Comparison of ENCODE assay signal across 9 mouse cellular contexts in the genomic region with DNA sequence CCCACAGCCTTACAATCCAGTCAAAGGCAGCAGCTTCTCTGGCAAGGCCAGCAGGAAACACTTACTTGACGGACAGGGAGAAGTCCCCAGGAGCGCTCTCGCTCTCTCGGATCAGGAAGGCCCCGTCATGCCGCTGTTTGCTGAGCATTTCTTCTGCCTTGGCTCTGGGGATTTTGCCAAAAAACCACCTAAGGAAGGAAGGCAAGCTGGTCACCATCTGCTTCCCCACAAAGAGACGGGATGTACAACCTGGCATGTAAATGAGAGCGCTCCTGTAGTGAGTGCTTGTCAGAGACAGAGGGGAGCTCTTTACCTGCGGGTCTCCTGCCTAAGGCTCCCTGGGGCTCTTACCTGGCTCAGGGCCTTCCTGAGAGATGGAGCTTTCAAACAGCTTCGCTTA. TPM values are rescaled to one million over a fixed set of nuclear protein-coding genes. Genes with fewer than 3 reads are reported as not detected.
DNase-seq lines count a peak whose midpoint lies in the region; ATAC-seq lines count a peak whose summit lies in the region.
"Had no signal": no experiment of that assay in that cellular context is flagged by ENCODE, and none has a peak within 500 bp of the region (broad histone marks: within the 10 kb centered on the region; RNA-seq: fewer than 3 reads in every experiment).

No protein-coding gene starts in this region.

- H3K27me3 ChIP-seq in forebrain, embryonic 12.5 days, result no peaks in the 10 kb centered on the region
- no peaks in the 10 kb centered on the region for H3K27me3 ChIP-seq in forebrain, embryonic 10.5 days (ENCODE audit: poor library complexity, severe bottlenecking)
- H3K27me3 ChIP-seq in hindbrain, embryonic 14.5 days (ENCODE audit: control insufficient read depth, insufficient read depth, low read length), result no peaks in the 10 kb centered on the region
- no peaks in the 10 kb centered on the region for H3K27me3 ChIP-seq in neural tube, embryonic 14.5 days (ENCODE audit: control insufficient read depth, insufficient read depth, low read length)
- no peaks in the 10 kb centered on the region for H3K27me3 ChIP-seq in intestine, embryonic 16.5 days (replicated peaks; ENCODE audit: control insufficient read depth, insufficient read depth, low read length)
- H3K27me3 ChIP-seq: megakaryocyte, embryonic 14.5 days had no signal

- no peaks in the 10 kb centered on the region for H3K9me3 ChIP-seq in forebrain, embryonic 12.5 days
- no peaks in the 10 kb centered on the region for H3K9me3 ChIP-seq in forebrain, embryonic 10.5 days
- no peaks in the 10 kb centered on the region for H3K9me3 ChIP-seq in hindbrain, embryonic 14.5 days (ENCODE audit: control insufficient read depth, low read length)
- no peaks in the 10 kb centered on the region for H3K9me3 ChIP-seq in neural tube, embryonic 14.5 days (ENCODE audit: control insufficient read depth, low read length)
- H3K9me3 ChIP-seq in intestine, embryonic 16.5 days (ENCODE audit: control insufficient read depth, low read length), result no peaks in the 10 kb centered on the region
- H3K9me3 ChIP-seq: megakaryocyte, embryonic 14.5 days had no signal

- H3K27ac ChIP-seq in forebrain, embryonic 12.5 days, result peak overlapping the region; percentile 61; the same call in 1 of the 2 replicates
- no peak overlapping the region for H3K27ac ChIP-seq in forebrain, embryonic 10.5 days
- H3K27ac ChIP-seq in hindbrain, embryonic 14.5 days, result peak overlapping the region; percentile 54; the same call in 1 of the 2 replicates
- peak overlapping the region; percentile 22; the same call in 1 of the 2 replicates for H3K27ac ChIP-seq in neural tube, embryonic 14.5 days (ENCODE audit: low read depth, low read length)
- no peak overlapping the region for H3K27ac ChIP-seq in intestine, embryonic 16.5 days (ENCODE audit: low read length)

- no peak for DNase-seq in forebrain, embryonic 10.5 days (ENCODE audit: extremely low spot score, low spot score)
- peak; percentile 44 to 61 for DNase-seq in left cerebral cortex, adult 18-20 months (ENCODE audit: low spot score in 2 of 2)
- no peak for DNase-seq in left cerebral cortex, adult 11 months (ENCODE audit: low spot score)
- DNase-seq in hindbrain, embryonic 14.5 days (ENCODE audit: low spot score), result no peak
- DNase-seq in adrenal gland, postnatal 36 days, result no peak

- no peak for ATAC-seq in forebrain, embryonic 12.5 days (ENCODE audit: low FRiP score)
- no peak for ATAC-seq in hindbrain, embryonic 14.5 days (ENCODE audit: low FRiP score)
- ATAC-seq in neural tube, embryonic 14.5 days (ENCODE audit: low read depth), result no peak
- no peak for ATAC-seq in intestine, embryonic 16.5 days

- no peak overlapping the region for H3K4me3 ChIP-seq in forebrain, embryonic 12.5 days (replicated peaks)
- no peak overlapping the region for H3K4me3 ChIP-seq in forebrain, embryonic 10.5 days
- no peak overlapping the region for H3K4me3 ChIP-seq in hindbrain, embryonic 14.5 days (replicated peaks; ENCODE audit: low read length)
- no peak overlapping the region for H3K4me3 ChIP-seq in neural tube, embryonic 14.5 days (ENCODE audit: low read depth, low read length)
- no peak overlapping the region for H3K4me3 ChIP-seq in intestine, embryonic 16.5 days (ENCODE audit: low read length)

- H3K36me3 ChIP-seq in forebrain, embryonic 12.5 days (replicated peaks), result peaks cover 50% of the 10 kb centered on the region
- H3K36me3 ChIP-seq in forebrain, embryonic 10.5 days (replicated peaks), result peaks cover 75% of the 10 kb centered on the region
- peaks cover 64% of the 10 kb centered on the region for H3K36me3 ChIP-seq in hindbrain, embryonic 14.5 days (replicated peaks; ENCODE audit: control insufficient read depth, insufficient read depth)
- H3K36me3 ChIP-seq in neural tube, embryonic 14.5 days (ENCODE audit: control insufficient read depth, insufficient read depth, low read length), result peaks cover 20% of the 10 kb centered on the region
- no peaks in the 10 kb centered on the region for H3K36me3 ChIP-seq in intestine, embryonic 16.5 days (ENCODE audit: control insufficient read depth, insufficient read depth, low read length)

- no peak overlapping the region for H3K4me2 ChIP-seq in forebrain, embryonic 12.5 days
- no peak overlapping the region for H3K4me2 ChIP-seq in hindbrain, embryonic 14.5 days (replicated peaks)
- H3K4me2 ChIP-seq in neural tube, embryonic 14.5 days (ENCODE audit: low read depth, low read length), result no peak overlapping the region
- no peak overlapping the region for H3K4me2 ChIP-seq in intestine, embryonic 16.5 days (ENCODE audit: low read depth, low read length)

- 63% methylated on average over 10 of the region's 10 CpGs for WGBS in forebrain, embryonic 12.5 days
- WGBS in forebrain, embryonic 10.5 days, result 68% methylated on average over 10 of the region's 10 CpGs
- WGBS in hindbrain, embryonic 14.5 days, result 51% methylated on average over 10 of the region's 10 CpGs
- WGBS in neural tube, embryonic 14.5 days, result 58% methylated on average over 10 of the region's 10 CpGs
- WGBS in intestine, embryonic 16.5 days, result 60% methylated on average over 10 of the region's 10 CpGs

- no peak overlapping the region for H3K9ac ChIP-seq in forebrain, embryonic 12.5 days
- H3K9ac ChIP-seq in hindbrain, embryonic 14.5 days, result no peak overlapping the region
- 0 out of 2 replicates have a peak overlapping the region, but pooled peaks have one; percentile 7 for H3K9ac ChIP-seq in neural tube, embryonic 14.5 days (replicated peaks; ENCODE audit: low read depth, low read length)
- no peak overlapping the region for H3K9ac ChIP-seq in intestine, embryonic 16.5 days (ENCODE audit: low read depth, low read length)

- no peaks in the 10 kb centered on the region for H3K4me1 ChIP-seq in forebrain, embryonic 12.5 days
- H3K4me1 ChIP-seq in forebrain, embryonic 10.5 days, result 0 out of 2 replicates have a peak, but pooled peaks cover 5% of the 10 kb centered on the region
- no peaks in the 10 kb centered on the region for H3K4me1 ChIP-seq in hindbrain, embryonic 14.5 days (replicated peaks; ENCODE audit: control insufficient read depth, insufficient read depth, low read length)
- H3K4me1 ChIP-seq in neural tube, embryonic 14.5 days (ENCODE audit: control insufficient read depth, insufficient read depth, low read length), result no peaks in the 10 kb centered on the region
- H3K4me1 ChIP-seq in intestine, embryonic 16.5 days (ENCODE audit: control insufficient read depth, insufficient read depth, low read length), result no peaks in the 10 kb centered on the region

RNA-seq across cellular contexts. Expression of gene Slc25a19, which starts 21.6 kb away (rescaled TPM):
- 28.4 and 29.7 TPM in 2 replicates for polyA plus RNA-seq in forebrain, embryonic 12.5 days (2016; fragmentation: Nextera tagmentation; extraction: Ambion mirVana)
- polyA plus RNA-seq in forebrain, embryonic 10.5 days (2016; fragmentation: Nextera tagmentation; extraction: Ambion mirVana), result 25.6 and 26.2 TPM in 2 replicates
- total RNA-seq in left cerebral cortex, adult 18-20 months (2021), result 10 to 100 TPM; 55.2 to 60.6 TPM
- polyA plus RNA-seq in hindbrain, embryonic 14.5 days (2014; fragmentation: Nextera tagmentation; extraction: Ambion mirVana), result 37.8 and 42.3 TPM in 2 replicates
- polyA plus RNA-seq in neural tube, embryonic 14.5 days (2014; fragmentation: Nextera tagmentation; extraction: Ambion mirVana), result 45.3 and 53.0 TPM in 2 replicates
- 30.3 and 31.3 TPM in 2 replicates for polyA plus RNA-seq in intestine, embryonic 16.5 days (2015; fragmentation: Nextera tagmentation; extraction: Ambion mirVana)
- total RNA-seq in adrenal gland, postnatal 36 days (2021), result 10 to 100 TPM; 90.5 to 96.3 TPM

RNA-seq across cellular contexts. Expression of gene Mif4gd, which starts 36.9 kb away (rescaled TPM):
- 15.2 and 16.5 TPM in 2 replicates for polyA plus RNA-seq in forebrain, embryonic 12.5 days (2016; fragmentation: Nextera tagmentation; extraction: Ambion mirVana)
- 20.3 and 23.8 TPM in 2 replicates for polyA plus RNA-seq in forebrain, embryonic 10.5 days (2016; fragmentation: Nextera tagmentation; extraction: Ambion mirVana)
- 10 to 100 TPM; 15.4 to 16.1 TPM for total RNA-seq in left cerebral cortex, adult 18-20 months (2021)
- polyA plus RNA-seq in hindbrain, embryonic 14.5 days (2014; fragmentation: Nextera tagmentation; extraction: Ambion mirVana), result 11.3 and 13.5 TPM in 2 replicates
- 11.0 and 12.3 TPM in 2 replicates for polyA plus RNA-seq in neural tube, embryonic 14.5 days (2014; fragmentation: Nextera tagmentation; extraction: Ambion mirVana)
- polyA plus RNA-seq in intestine, embryonic 16.5 days (2015; fragmentation: Nextera tagmentation; extraction: Ambion mirVana), result 33.5 and 34.5 TPM in 2 replicates
- 100 to 1,000 TPM in 1 of 2 experiments, 10 to 100 TPM in 1; 73.4 to 195 TPM for total RNA-seq in adrenal gland, postnatal 36 days (2021)

RNA-seq across cellular contexts. Expression of gene Gga3, which starts 45.9 kb away (rescaled TPM):
- polyA plus RNA-seq in forebrain, embryonic 12.5 days (2016; fragmentation: Nextera tagmentation; extraction: Ambion mirVana), result 32.3 and 35.1 TPM in 2 replicates
- 29.6 and 35.0 TPM in 2 replicates for polyA plus RNA-seq in forebrain, embryonic 10.5 days (2016; fragmentation: Nextera tagmentation; extraction: Ambion mirVana)
- total RNA-seq in left cerebral cortex, adult 18-20 months (2021), result 10 to 100 TPM; 81.4 to 84.1 TPM
- 34.1 and 39.4 TPM in 2 replicates for polyA plus RNA-seq in hindbrain, embryonic 14.5 days (2014; fragmentation: Nextera tagmentation; extraction: Ambion mirVana)
- polyA plus RNA-seq in neural tube, embryonic 14.5 days (2014; fragmentation: Nextera tagmentation; extraction: Ambion mirVana), result 35.2 and 43.1 TPM in 2 replicates
- polyA plus RNA-seq in intestine, embryonic 16.5 days (2015; fragmentation: Nextera tagmentation; extraction: Ambion mirVana), result 16.8 and 18.8 TPM in 2 replicates
- 10 to 100 TPM; 25.3 to 30.7 TPM for total RNA-seq in adrenal gland, postnatal 36 days (2021)

RNA-seq across cellular contexts. Expression of gene Mrps7, which starts 46.0 kb away (rescaled TPM):
- polyA plus RNA-seq in forebrain, embryonic 12.5 days (2016; fragmentation: Nextera tagmentation; extraction: Ambion mirVana), result 87.4 and 89.5 TPM in 2 replicates
- 106 TPM in 2 replicates for polyA plus RNA-seq in forebrain, embryonic 10.5 days (2016; fragmentation: Nextera tagmentation; extraction: Ambion mirVana)
- 10 to 100 TPM; 52.8 to 54.1 TPM for total RNA-seq in left cerebral cortex, adult 18-20 months (2021)
- 72.5 and 74.1 TPM in 2 replicates for polyA plus RNA-seq in hindbrain, embryonic 14.5 days (2014; fragmentation: Nextera tagmentation; extraction: Ambion mirVana)
- polyA plus RNA-seq in neural tube, embryonic 14.5 days (2014; fragmentation: Nextera tagmentation; extraction: Ambion mirVana), result 76.5 and 79.0 TPM in 2 replicates
- 90.0 and 103 TPM in 2 replicates for polyA plus RNA-seq in intestine, embryonic 16.5 days (2015; fragmentation: Nextera tagmentation; extraction: Ambion mirVana)
- 100 to 1,000 TPM in 1 of 2 experiments, 10 to 100 TPM in 1; 97.7 to 102 TPM for total RNA-seq in adrenal gland, postnatal 36 days (2021)

RNA-seq across cellular contexts. Expression of gene Grb2, which starts 58.7 kb away (rescaled TPM):
- 124 and 137 TPM in 2 replicates for polyA plus RNA-seq in forebrain, embryonic 12.5 days (2016; fragmentation: Nextera tagmentation; extraction: Ambion mirVana)
- polyA plus RNA-seq in forebrain, embryonic 10.5 days (2016; fragmentation: Nextera tagmentation; extraction: Ambion mirVana), result 74.4 and 79.6 TPM in 2 replicates
- 100 to 1,000 TPM; 204 to 206 TPM for total RNA-seq in left cerebral cortex, adult 18-20 months (2021)
- 121 and 139 TPM in 2 replicates for polyA plus RNA-seq in hindbrain, embryonic 14.5 days (2014; fragmentation: Nextera tagmentation; extraction: Ambion mirVana)
- 115 and 126 TPM in 2 replicates for polyA plus RNA-seq in neural tube, embryonic 14.5 days (2014; fragmentation: Nextera tagmentation; extraction: Ambion mirVana)
- 67.1 and 73.1 TPM in 2 replicates for polyA plus RNA-seq in intestine, embryonic 16.5 days (2015; fragmentation: Nextera tagmentation; extraction: Ambion mirVana)
- total RNA-seq in adrenal gland, postnatal 36 days (2021), result 100 to 1,000 TPM; 132 to 158 TPM

Comparison
In these comparisons a context has a peak if more than half of its experiments do, and no peak if none do; other contexts are left out.
1. H3K27ac ChIP-seq: peak in forebrain, embryonic 12.5 days (single experiment), hindbrain, embryonic 14.5 days (single experiment) and neural tube, embryonic 14.5 days (single experiment); none in forebrain, embryonic 10.5 days (single experiment) and intestine, embryonic 16.5 days (single experiment).
2. DNase-seq: peak in left cerebral cortex, adult 18-20 months (2 of 2); none in forebrain, embryonic 10.5 days (single experiment), left cerebral cortex, adult 11 months (single experiment), hindbrain, embryonic 14.5 days (single experiment) and adrenal gland, postnatal 36 days (0 of 2).